Mouse (Mus musculus) kidney, postnatal 0 days (tissue): Measurements from ENCODE around the gene Papolg. TPM values are rescaled to one million over a fixed set of nuclear protein-coding genes. Genes with fewer than 3 reads are reported as not detected.

Source experiments
- ATAC-seq: fragments of 200-750 bp; cut with Nextera tagmentation; replicated peaks from 2 replicates; pipeline ENCODE4 v1.8.0; 2017; ENCODE audit warnings: low read depth, moderate number of reproducible peaks, moderate TSS enrichment, moderate library complexity; ENCODE audit not compliant: low FRiP score
- DNase-seq: peaks from one replicate; pipeline ENCODE4 v3.0.0-alpha.2; 2016; ENCODE audit warnings: low spot score
- H3K27ac ChIP-seq: fragments of 300-500 bp; sonication (generic); 2 replicates; pipeline ENCODE4 v1.5.1; 2014; ENCODE audit warnings: mild to moderate bottlenecking
- H3K27me3 ChIP-seq: fragments of 300-500 bp; sonication (generic); 2 replicates; pipeline ENCODE4 v1.6.1; 2014; ENCODE audit warnings: low read length, mixed read lengths; ENCODE audit not compliant: insufficient read depth
- H3K36me3 ChIP-seq: fragments of 300-500 bp; sonication (generic); 2 replicates; pipeline ENCODE4 v1.6.1; 2014; ENCODE audit warnings: low read length, mixed read lengths; ENCODE audit not compliant: insufficient read depth
- H3K4me1 ChIP-seq: fragments of 300-500 bp; sonication (generic); replicated peaks from 2 replicates; pipeline ENCODE4 v1.6.1; 2014; ENCODE audit warnings: antibody characterized with exemption, low read length, mixed read lengths; ENCODE audit not compliant: insufficient read depth
- H3K4me2 ChIP-seq: fragments of 300-500 bp; sonication (generic); 2 replicates; pipeline ENCODE4 v1.6.1; 2014; ENCODE audit warnings: mild to moderate bottlenecking, low read length, moderate library complexity, mixed read lengths
- H3K4me3 ChIP-seq: fragments of 300-500 bp; sonication (generic); replicated peaks from 2 replicates; pipeline ENCODE4 v1.5.1; 2014; ENCODE audit warnings: low read depth, low read length
- H3K9ac ChIP-seq: fragments of 300-500 bp; sonication (generic); 2 replicates; pipeline ENCODE4 v1.6.1; 2014; ENCODE audit warnings: low read depth, low read length
- H3K9me3 ChIP-seq: fragments of 300-500 bp; sonication (generic); replicated peaks from 2 replicates; pipeline ENCODE4 v1.6.1; 2016; ENCODE audit warnings: low read length, inconsistent platforms, mixed read lengths
- CTCF ChIP-seq: IDR thresholded peaks from 2 replicates; pipeline ENCODE4 v1.5.1; 2016; ENCODE audit warnings: antibody characterized with exemption, low read depth, mild to moderate bottlenecking, moderate library complexity
- WGBS: fragments of 180-500 bp; shearing (Covaris S2); extraction: QIAGEN DNeasy Blood & Tissue Kit; methylation state at CpG from one replicate; pipeline ENCODE4 v1.1.7; 2014; 5-methylcytosine and 5-hydroxymethylcytosine counted together
- polyA plus RNA-seq: library from polyadenylated mRNA; unstranded; fragments of >200 nt; fragmentation: Nextera tagmentation; extraction: Ambion mirVana; gene quantifications from 2 replicates; pipeline ENCODE4 v1.2.1, GENCODE M21; 2015

Papolg gene
- polyA plus RNA-seq, 1 experiment from 2014 or later = 9.8 TPM

GRCm38 (mm10) chr11:23846016-23846815 is 48.8 kb downstream of the Papolg start:
- Histone ChIP-seq H3K4me2 (no peak overlapping the region), H3K4me3 (no peak overlapping the region), H3K36me3 (no peaks in the 10 kb centered on the region), H3K27ac (no peak overlapping the region), H3K4me1 (no peaks in the 10 kb centered on the region), H3K9me3 (no peaks in the 10 kb centered on the region), H3K27me3 (no peaks in the 10 kb centered on the region), H3K9ac (no peak overlapping the region)
- DNase-seq (no peak), ATAC-seq (no peak)
- no peak for TF ChIP-seq CTCF
- 71% methylated on average over 22 of the region's 22 CpGs for WGBS

DNA sequence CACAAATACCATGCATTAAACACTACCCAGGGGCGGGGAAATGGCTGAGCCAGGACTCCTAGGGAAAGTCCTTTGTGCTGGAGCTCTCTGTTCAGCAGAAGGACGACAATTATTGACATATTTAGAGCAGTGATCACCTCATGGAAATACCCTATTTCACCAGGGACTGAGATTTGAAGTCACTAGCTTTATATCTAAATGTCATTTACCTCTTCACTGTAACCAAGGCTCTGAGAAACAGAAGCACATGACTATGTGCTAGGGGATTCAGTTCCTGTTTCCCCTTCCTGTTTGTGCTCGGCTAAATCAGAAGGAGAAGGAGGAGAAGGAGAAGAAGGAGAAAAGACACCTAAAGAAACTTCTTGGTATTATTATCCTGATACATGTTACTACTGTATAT is 71.8 kb downstream of the Papolg start:
- WGBS = 73% methylated on average over 3 of the region's 3 CpGs
- Histone ChIP-seq H3K27ac (no peak overlapping the region), H3K36me3 (no peaks in the 10 kb centered on the region), H3K4me2 (no peak overlapping the region), H3K4me1 (no peaks in the 10 kb centered on the region), H3K9me3 (no peaks in the 10 kb centered on the region), H3K4me3 (no peak overlapping the region), H3K9ac (no peak overlapping the region), H3K27me3 (no peaks in the 10 kb centered on the region)
- no peak for TF ChIP-seq CTCF
- no peak for ATAC-seq
- DNase-seq = no peak

- Histone ChIP-seq H3K4me2 (no peak overlapping the region), H3K9me3 (no peaks in the 10 kb centered on the region), H3K36me3 (no peaks in the 10 kb centered on the region), H3K27ac (no peak overlapping the region), H3K27me3 (no peaks in the 10 kb centered on the region), H3K4me3 (no peak overlapping the region), H3K9ac (no peak overlapping the region), H3K4me1 (no peaks in the 10 kb centered on the region)
- no peak for TF ChIP-seq CTCF
- DNase-seq (no peak), ATAC-seq (no peak)
- WGBS = 78% methylated on average over 2 of the region's 2 CpGs
Observed at GRCm38 (mm10) chr11:23821652-23822051, 73.4 kb downstream of the Papolg start.

DNA sequence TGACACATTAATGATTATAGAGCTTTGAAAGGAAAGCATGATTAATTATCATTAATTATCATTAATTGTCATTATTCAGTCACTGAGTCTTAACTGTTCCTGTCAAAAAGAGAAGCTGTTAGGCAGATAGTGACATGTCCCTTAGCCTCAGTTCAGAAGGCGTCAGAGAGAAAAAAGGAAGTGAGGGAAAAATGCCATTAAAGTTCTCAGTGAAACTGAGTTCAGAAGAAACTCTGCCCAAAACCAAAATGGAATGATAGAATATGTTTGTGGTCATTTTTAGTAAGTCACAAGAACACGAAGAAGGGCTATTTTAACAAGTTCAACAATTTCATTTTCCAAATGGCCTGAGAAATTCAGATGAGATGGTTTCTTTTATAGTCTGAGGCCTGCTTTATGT is 74.1 kb downstream of the Papolg start:
- no peak overlapping the region for H3K4me2 ChIP-seq
- H3K4me3 ChIP-seq = no peak overlapping the region
- no peak for DNase-seq
- no peaks in the 10 kb centered on the region for H3K27me3 ChIP-seq
- no peaks in the 10 kb centered on the region for H3K4me1 ChIP-seq
- no peak overlapping the region for H3K9ac ChIP-seq
- H3K9me3 ChIP-seq = no peaks in the 10 kb centered on the region
- WGBS = 71% methylated on average over 2 of the region's 2 CpGs
- ATAC-seq = no peak
- no peak for TF ChIP-seq CTCF
- no peaks in the 10 kb centered on the region for H3K36me3 ChIP-seq
- no peak overlapping the region for H3K27ac ChIP-seq

GRCm38 (mm10) chr11:23818745-23819144 is 76.3 kb downstream of the Papolg start:
- Histone ChIP-seq H3K9ac (no peak overlapping the region), H3K9me3 (no peaks in the 10 kb centered on the region), H3K36me3 (no peaks in the 10 kb centered on the region), H3K4me1 (no peaks in the 10 kb centered on the region), H3K4me3 (no peak overlapping the region), H3K27me3 (no peaks in the 10 kb centered on the region), H3K27ac (no peak overlapping the region), H3K4me2 (no peak overlapping the region)
- TF ChIP-seq CTCF = no peak
- DNase-seq (no peak), ATAC-seq (no peak)
- WGBS = 69% methylated on average over 1 of the region's 1 CpGs

Other genes starting within 250 kb of the Papolg start
- gene Pus10, start 229.6 kb downstream of the Papolg start, polyA plus RNA-seq = 19.3 and 20.2 TPM in 2 replicates
- gene Pex13, start 229.3 kb downstream of the Papolg start, polyA plus RNA-seq = 32.4 and 32.9 TPM in 2 replicates
- gene Rel, start 124.3 kb downstream of the Papolg start, polyA plus RNA-seq = 0.54 TPM in 2 replicates
- gene A830031A19Rik, start 179.8 kb upstream of the Papolg start, polyA plus RNA-seq = not detected in 2 replicates
- 0.95 and 1.3 TPM in 2 replicates for gene Bcl11a, start 182.8 kb upstream of the Papolg start, polyA plus RNA-seq